Mouse (Mus musculus) megakaryocyte, adult 5-6 weeks (primary cell): ENCODE measurements around the gene Smug1. TPM values are rescaled to one million over a fixed set of nuclear protein-coding genes. Genes with fewer than 3 reads are reported as not detected.
A peak's percentile ranks its signal among the peaks of the same experiment; 100 is the strongest.

Experiments
- ATAC-seq: 2 replicates; pipeline ENCODE4 v1.8.0; 2016; ENCODE audit warnings: mild to moderate bottlenecking, inconsistent platforms; ENCODE audit not compliant: poor library complexity, severe bottlenecking
- total RNA-seq, 2 experiments: library from RNA; stranded (forward) in 1 of 2; stranded (reverse) in 1 of 2; fragments of 153-499, 151-499 nt in 1 of 2; fragments of 221-1000, 200-1000 nt in 1 of 2; gene quantifications; 2 replicates each; pipeline versions ENCODE4 v1.2.3 to v1.2.4; 2015 to 2017

Gene Smug1
- total RNA-seq, 2 experiments from 2014 or later: 2.8 to 3.3 TPM

DNA sequence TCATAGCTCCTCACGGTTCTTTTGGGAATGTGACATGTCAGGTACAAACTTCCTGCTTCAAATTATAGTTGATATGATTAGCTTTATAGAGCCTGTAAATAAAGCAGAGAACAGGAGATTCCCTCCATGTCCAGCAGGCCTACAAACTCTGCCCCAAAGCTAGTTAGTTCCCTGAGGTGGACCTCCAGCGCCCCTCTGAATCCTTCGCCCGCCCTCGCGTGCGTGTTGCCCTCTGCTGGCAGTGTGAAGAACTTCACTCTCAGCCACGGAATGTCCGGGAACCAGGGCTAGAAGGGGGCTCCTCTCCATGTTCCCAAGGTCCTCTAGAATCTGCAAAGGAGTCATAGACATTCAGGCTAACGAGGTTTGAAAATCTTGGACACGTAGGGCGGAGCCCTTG is 11.2 kb upstream of the Smug1 start:
- peak; percentile 44; the same call in 1 of the 2 replicates for ATAC-seq

DNA sequence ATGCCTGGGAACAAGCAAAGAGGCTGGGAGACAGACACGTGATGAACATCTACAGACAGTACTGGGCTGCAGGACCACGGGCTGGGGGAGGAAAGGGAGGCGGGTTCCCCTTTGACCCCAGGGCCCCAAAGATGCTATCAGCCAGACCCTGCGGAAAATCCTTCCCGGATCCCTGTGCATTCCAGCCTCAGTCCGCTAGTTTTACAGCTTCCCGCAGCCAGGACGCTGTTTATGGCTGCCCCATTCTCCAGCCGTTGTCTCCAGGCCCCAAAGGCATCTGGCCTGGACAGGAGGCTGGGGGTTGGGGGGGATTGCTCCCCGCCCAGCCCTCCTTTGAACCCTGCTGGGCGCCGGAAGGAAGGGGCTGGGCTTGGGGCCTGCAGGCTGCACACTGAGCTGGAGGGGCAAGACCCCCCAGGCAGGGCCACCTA is 10.7 kb upstream of the Smug1 start:
- ATAC-seq: no peak

- peak; percentile 86 for ATAC-seq
Observed at GRCm38 (mm10) chr15:103176874-103177421, 10.1 kb upstream of the Smug1 start.

- no peak for ATAC-seq
Observed at GRCm38 (mm10) chr15:103173251-103173650, 6.4 kb upstream of the Smug1 start.

DNA sequence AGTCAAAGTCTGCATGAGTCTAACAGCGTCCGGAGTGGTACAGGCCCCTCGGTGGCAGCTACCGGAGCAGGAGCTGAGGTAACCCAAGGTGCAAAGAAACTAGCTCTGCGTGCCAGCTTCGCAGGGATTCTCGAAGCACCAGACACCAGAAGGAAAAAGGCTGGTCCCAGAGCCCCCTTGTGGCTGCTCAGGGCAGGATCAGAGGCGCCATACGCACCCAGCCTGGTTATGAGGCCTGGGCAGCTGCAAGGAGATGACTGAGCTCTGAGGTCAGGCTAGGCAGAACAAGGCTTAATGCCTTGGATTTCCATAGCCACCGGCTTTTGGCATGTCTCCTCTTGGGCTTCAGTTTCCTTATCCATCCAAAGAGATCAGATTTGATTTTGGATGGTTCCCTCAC is 5.6 kb upstream of the Smug1 start:
- ATAC-seq: peak; percentile 54

GRCm38 (mm10) chr15:103171276-103171675 is 4.4 kb upstream of the Smug1 start:
- no peak for ATAC-seq

- no peak for ATAC-seq
Observed at GRCm38 (mm10) chr15:103170316-103170679, 3.4 kb upstream of the Smug1 start.

- ATAC-seq: no peak
Observed at GRCm38 (mm10) chr15:103169612-103170315, 2.9 kb upstream of the Smug1 start.

- peak; percentile 74 for ATAC-seq
Observed at GRCm38 (mm10) chr15:103168801-103169611, 2.1 kb upstream of the Smug1 start.

GRCm38 (mm10) chr15:103167786-103168185 is 894 bp upstream of the Smug1 start:
- ATAC-seq: no peak

GRCm38 (mm10) chr15:103165924-103166323 is 968 bp downstream of the Smug1 start:
- ATAC-seq: no peak

DNA sequence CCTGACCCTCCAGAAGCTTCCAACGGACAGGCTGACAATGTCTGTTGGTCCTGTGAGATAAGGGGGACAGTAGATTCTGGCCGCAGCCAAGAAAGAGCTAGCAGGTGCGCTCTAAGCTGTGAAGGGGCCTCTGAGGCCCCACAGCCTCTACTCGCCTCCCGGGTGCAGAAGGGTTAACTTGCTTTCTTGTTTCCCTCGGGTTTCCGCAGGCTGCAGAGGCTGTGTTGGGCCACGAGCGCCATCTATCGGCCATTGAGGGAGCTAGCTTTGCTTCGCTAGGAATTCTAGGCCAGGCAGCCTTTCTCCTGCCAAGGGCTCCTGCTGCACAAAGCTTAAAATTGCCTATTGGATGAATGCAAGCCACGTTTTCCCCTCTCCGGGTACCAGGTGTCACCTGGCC is 1.5 kb downstream of the Smug1 start:
- ATAC-seq: peak; percentile 67

DNA sequence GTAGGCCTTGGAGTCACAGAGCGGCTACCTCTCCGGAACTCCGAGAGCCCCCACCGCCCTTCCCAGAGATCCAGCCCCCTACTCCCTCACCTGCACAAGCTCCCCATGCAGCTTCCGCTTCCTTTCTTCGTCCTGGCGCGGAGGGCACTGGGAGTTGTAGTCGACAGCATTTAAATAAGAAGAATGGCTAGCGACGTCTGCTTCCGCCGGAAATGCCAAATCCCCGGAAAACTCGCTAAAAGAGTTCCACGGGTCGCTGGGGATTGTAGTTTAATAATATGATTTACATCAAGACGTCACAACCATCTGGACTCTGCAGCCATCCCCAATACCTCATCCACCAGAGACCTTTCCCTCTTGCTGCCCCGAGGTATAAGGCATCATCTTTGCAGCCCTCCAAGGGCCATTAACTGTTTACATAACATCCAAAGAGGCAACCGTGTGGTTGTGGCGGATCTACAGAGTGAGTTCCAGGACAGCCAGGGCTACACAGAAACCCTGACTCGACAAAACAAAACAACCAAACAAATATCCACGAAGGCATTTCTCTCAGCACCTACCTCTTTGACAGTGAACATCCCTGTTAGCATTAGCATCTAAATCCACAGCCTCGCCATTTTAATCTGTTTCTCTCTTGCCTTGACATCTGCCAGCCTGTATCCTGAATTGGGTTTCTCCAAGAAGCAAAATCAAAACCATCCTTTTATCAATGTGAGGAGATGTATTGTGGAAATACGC is 3.5 kb downstream of the Smug1 start:
- ATAC-seq: peak; percentile 93

- ATAC-seq: no peak
Observed at GRCm38 (mm10) chr15:103157585-103157984, 9.3 kb downstream of the Smug1 start.

DNA sequence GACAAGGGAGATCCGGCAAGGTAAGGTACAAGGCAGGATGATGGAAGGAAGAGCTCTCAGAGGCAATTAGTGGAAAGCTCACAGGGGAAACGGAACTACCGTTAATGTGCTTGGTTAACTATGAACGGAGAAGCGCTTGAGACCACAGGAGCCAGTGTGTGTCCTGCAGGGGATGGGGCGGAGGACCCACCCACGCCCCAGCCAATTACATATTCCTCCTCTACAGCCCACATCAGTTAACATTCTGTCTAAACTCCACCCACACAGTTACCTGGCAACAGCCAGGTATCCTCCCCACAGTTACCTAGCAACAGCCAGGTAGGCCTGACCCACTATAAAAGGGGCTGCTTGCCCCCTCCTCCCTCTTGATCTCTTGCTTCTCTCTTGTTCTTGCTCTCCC is 10.0 kb downstream of the Smug1 start:
- no peak for ATAC-seq

DNA sequence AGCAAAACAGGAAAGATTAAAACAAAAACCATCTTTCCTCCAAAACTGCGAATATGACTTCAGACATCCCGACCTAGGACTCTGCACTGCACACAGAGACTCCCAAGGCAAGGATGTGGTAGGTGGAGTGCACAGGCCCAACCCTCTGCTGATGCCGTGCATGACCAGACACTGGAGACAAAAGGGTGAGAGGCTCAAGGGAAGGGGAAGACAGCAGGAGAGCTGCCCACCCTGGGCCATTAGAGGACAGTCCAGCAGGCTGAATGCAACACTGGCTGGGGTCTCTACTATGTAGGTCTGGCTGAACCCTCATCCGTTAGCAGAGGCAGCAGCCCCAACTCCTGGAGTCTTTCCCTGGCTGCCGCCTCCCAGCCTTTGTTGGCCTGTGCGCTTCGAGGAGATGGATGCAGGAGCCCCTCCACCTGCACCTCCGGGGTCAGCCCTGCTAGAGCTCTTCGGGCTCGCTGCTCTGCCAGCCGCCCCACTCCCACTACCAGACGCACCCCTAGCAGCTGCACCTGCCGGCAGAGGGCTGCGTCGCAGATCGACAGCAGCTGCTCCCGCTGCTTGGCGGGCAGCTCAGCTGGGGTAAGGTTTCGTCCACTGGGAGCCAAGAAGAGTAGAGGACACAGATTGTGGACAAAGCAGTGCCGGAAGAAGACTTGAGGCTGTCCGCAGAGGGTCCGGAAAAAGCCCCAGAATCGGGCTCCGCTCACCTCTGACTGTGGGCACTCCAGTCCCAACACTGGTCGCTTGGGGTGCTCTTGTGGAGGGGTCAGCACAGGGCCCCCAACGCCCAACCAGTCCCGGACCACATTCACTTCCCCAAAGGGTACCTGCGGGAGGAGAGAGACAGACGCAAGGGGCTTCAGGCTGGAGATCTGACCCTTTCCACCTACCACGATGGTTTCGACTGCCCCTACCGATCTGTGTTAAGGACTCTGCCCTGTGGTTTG is 11.2 kb downstream of the Smug1 start:
- no peak for ATAC-seq

GRCm38 (mm10) chr15:103152890-103153610 is 13.8 kb downstream of the Smug1 start:
- ATAC-seq: peak; percentile 60; the same call in 1 of the 2 replicates

- ATAC-seq: peak; percentile 56
Observed at GRCm38 (mm10) chr15:103152371-103152770, 14.5 kb downstream of the Smug1 start.

- no peak for ATAC-seq
Observed at GRCm38 (mm10) chr15:103147779-103148178, 19.1 kb downstream of the Smug1 start.

GRCm38 (mm10) chr15:103147422-103147690 is 19.5 kb downstream of the Smug1 start:
- ATAC-seq: no peak
